Mouse (Mus musculus) cerebellum, postnatal 4 days (tissue): Measurements from ENCODE around the gene She.
A peak's percentile ranks its signal among the peaks of the same experiment; 100 is the strongest.

Source experiments
- DNase-seq, 2 experiments: peaks; one replicate each; pipeline ENCODE4 v3.0.0; 2022; ENCODE audit warnings: low spot score in 2 of 2, mixed read lengths in 1 of 2

The She gene

GRCm38 (mm10) chr3:89817056-89817455 is 14.1 kb upstream of the She start:
- DNase-seq = peak in 1 of 2 experiments; percentile 40

GRCm38 (mm10) chr3:89818605-89819004 is 12.6 kb upstream of the She start:
- no peak for DNase-seq

GRCm38 (mm10) chr3:89819897-89820296 is 11.3 kb upstream of the She start:
- DNase-seq = no peak

GRCm38 (mm10) chr3:89820311-89821095 is 10.7 kb upstream of the She start:
- no peak for DNase-seq

GRCm38 (mm10) chr3:89821096-89821513 is 10.1 kb upstream of the She start:
- DNase-seq = no peak

GRCm38 (mm10) chr3:89821548-89822480 is 9.4 kb upstream of the She start:
- DNase-seq = no peak

GRCm38 (mm10) chr3:89823594-89823993 is 7.6 kb upstream of the She start:
- no peak for DNase-seq

- no peak for DNase-seq
Measured at GRCm38 (mm10) chr3:89826295-89826694, 4.9 kb upstream of the She start.

- DNase-seq = no peak
Measured at GRCm38 (mm10) chr3:89835362-89835761, 4.2 kb downstream of the She start.

- peak in 1 of 2 experiments; percentile 52 for DNase-seq
Measured at GRCm38 (mm10) chr3:89842258-89842657, 11.1 kb downstream of the She start.

GRCm38 (mm10) chr3:89843148-89843547 is 12.0 kb downstream of the She start:
- DNase-seq = no peak

- no peak for DNase-seq
Measured at GRCm38 (mm10) chr3:89845814-89846213, 14.6 kb downstream of the She start.

- no peak for DNase-seq
Measured at GRCm38 (mm10) chr3:89847126-89847525, 16.0 kb downstream of the She start.

GRCm38 (mm10) chr3:89847596-89847995 is 16.4 kb downstream of the She start:
- no peak for DNase-seq

- DNase-seq = no peak
Measured at GRCm38 (mm10) chr3:89848083-89848482, 16.9 kb downstream of the She start.

GRCm38 (mm10) chr3:89853752-89854151 is 22.6 kb downstream of the She start:
- DNase-seq = no peak

- peak in 1 of 2 experiments; percentile 32 for DNase-seq
Measured at GRCm38 (mm10) chr3:89857353-89857752, 26.2 kb downstream of the She start.

- no peak for DNase-seq
Measured at GRCm38 (mm10) chr3:89858123-89858522, 27.0 kb downstream of the She start.

GRCm38 (mm10) chr3:89858888-89859287 is 27.7 kb downstream of the She start:
- no peak for DNase-seq

- no peak for DNase-seq
Measured at GRCm38 (mm10) chr3:89859936-89860335, 28.8 kb downstream of the She start.

- DNase-seq = no peak
Measured at GRCm38 (mm10) chr3:89860343-89860742, 29.2 kb downstream of the She start.

GRCm38 (mm10) chr3:89861070-89861469 is 29.9 kb downstream of the She start:
- DNase-seq = peak in 1 of 2 experiments; percentile 62
